In genomic region chr4:14422152-14422551, GRCm38 (mm10) we compare ENCODE assay signal across 16 mouse cellular contexts.
A peak's percentile ranks its signal among the peaks of the same experiment; 100 is the strongest.
DNase-seq lines count a peak whose midpoint lies in the region; TF ChIP-seq lines count a peak whose summit lies in the region.
"Had no signal": no experiment of that assay in that cellular context is flagged by ENCODE, and none has a peak within 500 bp of the region (broad histone marks: within the 10 kb centered on the region; RNA-seq: fewer than 3 reads in every experiment).

No protein-coding gene starts in this region.

- DNase-seq in CH12.LX (ENCODE audit: extremely low read depth) = peak; percentile 37
- DNase-seq in limb, embryonic 10.5 days (ENCODE audit: low spot score) = no peak
- DNase-seq: adrenal gland, adult 2 months; adrenal gland, adult 8-10 months; adrenal gland, postnatal 10 days; adrenal gland, postnatal 14 days; adrenal gland, postnatal 25 days; adrenal gland, postnatal 36 days; B cell, adult 2 months; cerebellum, adult 11 months; cerebellum, adult 11-12 months; cerebellum, adult 18-20 months; cerebellum, adult 2 months; cerebellum, adult 8-10 months had no signal

- no peaks in the 10 kb centered on the region for H3K79me2 ChIP-seq in CH12.LX (replicated peaks; ENCODE audit: control insufficient read depth, extremely low read depth, insufficient read depth, poor library complexity, severe bottlenecking)

- H3K27ac ChIP-seq in CH12.LX (ENCODE audit: insufficient read depth, low read depth) = no peak overlapping the region
- no peak overlapping the region for H3K27ac ChIP-seq in limb, embryonic 10.5 days

- WGBS in limb, embryonic 10.5 days = 87% methylated on average over 4 of the region's 4 CpGs

- H3K36me3 ChIP-seq in CH12.LX (replicated peaks in 1 of 2; ENCODE audit: control insufficient read depth in 1 of 2, insufficient read depth in 1 of 2, low read length in 1 of 2) = no peaks in the 10 kb centered on the region
- no peaks in the 10 kb centered on the region for H3K36me3 ChIP-seq in limb, embryonic 10.5 days
- H3K36me3 ChIP-seq: G1E had no signal

- dilution Hi-C loops in CH12.LX (cut with MboI; ENCODE audit: extremely low pct_ligation_motif_present, extremely low pct_unique_long_range_greater_than_20kb, low sequenced_read_pairs) = no loop called here

- peaks cover 0 to 3% of the 10 kb centered on the region in 2 experiments; a peak in 1 of 4 replicates for H3K4me1 ChIP-seq in CH12.LX (ENCODE audit: control insufficient read depth in 1 of 2, insufficient read depth in 2 of 2)
- no peaks in the 10 kb centered on the region for H3K4me1 ChIP-seq in limb, embryonic 10.5 days

- in situ Hi-C loops in CH12.LX (cut with MboI; ENCODE audit: low pct_ligation_motif_present, low pct_unique_long_range_greater_than_20kb, low sequenced_read_pairs) = no loop called here

- no peak for TF ChIP-seq POLR2A in CH12.LX (IDR thresholded peaks at IDR 0.05; ENCODE audit: low read depth, low read length)

- H3K4me2 ChIP-seq in CH12.LX (ENCODE audit: insufficient read depth, low read depth, poor library complexity, severe bottlenecking) = peak overlapping the region; percentile 21; the same call in 1 of the 2 replicates

- no peak overlapping the region for H3K4me3 ChIP-seq in CH12.LX (replicated peaks in 1 of 3; ENCODE audit: low read depth in 2 of 3, low read length in 2 of 3, poor library complexity in 1 of 3)
- no peak overlapping the region for H3K4me3 ChIP-seq in limb, embryonic 10.5 days

- no peak for TF ChIP-seq RAD21 in CH12.LX (IDR thresholded peaks at IDR 0.05; ENCODE audit: low read depth, low read length)

- H3K9me3 ChIP-seq in CH12.LX (replicated peaks; ENCODE audit: low read length) = no peaks in the 10 kb centered on the region
- H3K9me3 ChIP-seq in limb, embryonic 10.5 days (replicated peaks) = no peaks in the 10 kb centered on the region
- H3K9me3 ChIP-seq: G1E had no signal

- H3K27me3 ChIP-seq in CH12.LX (replicated peaks) = no peaks in the 10 kb centered on the region
- no peaks in the 10 kb centered on the region for H3K27me3 ChIP-seq in limb, embryonic 10.5 days (ENCODE audit: low read depth, poor library complexity, severe bottlenecking)
- H3K27me3 ChIP-seq: Patski had no signal

- H3K9ac ChIP-seq in CH12.LX (ENCODE audit: insufficient read depth, low read depth) = no peak overlapping the region

- TF ChIP-seq CTCF in CH12.LX (conservative IDR thresholded peaks at IDR 0.05 in 1 of 2, IDR thresholded peaks at IDR 0.05 in 1 of 2; ENCODE audit: low read depth in 2 of 2, low read length in 2 of 2) = no peak

- peak; percentile 62; the same call in 1 of the 2 replicates for TF ChIP-seq EP300 in CH12.LX (IDR thresholded peaks at IDR 0.05; ENCODE audit: low read length)

TF ChIP-seq in CH12.LX, 34 proteins besides CTCF, POLR2A, EP300 and RAD21:
- TF ChIP-seq TCF12 (IDR thresholded peaks at IDR 0.05; ENCODE audit: low read depth, low read length) (no peak), SMC3 (IDR thresholded peaks at IDR 0.05; ENCODE audit: low read depth, low read length) (no peak), CHD2 (IDR thresholded peaks at IDR 0.05; ENCODE audit: low read length) (no peak), E2F4 (IDR thresholded peaks at IDR 0.05; ENCODE audit: insufficient replicate concordance, low read depth, low read length) (no peak), MXI1 (IDR thresholded peaks at IDR 0.05; ENCODE audit: low read depth, low read length) (no peak), USF1 (IDR thresholded peaks at IDR 0.05; ENCODE audit: low read depth, low read length) (no peak), MYC (IDR thresholded peaks at IDR 0.05; ENCODE audit: low read depth, low read length) (no peak), ETS1 (conservative IDR thresholded peaks at IDR 0.05; ENCODE audit: low read depth, low read length) (peak; percentile 59; the same call in 1 of the 2 replicates), SIN3A (IDR thresholded peaks at IDR 0.05; ENCODE audit: low read length) (no peak), ZNF384 (IDR thresholded peaks at IDR 0.05; ENCODE audit: low read depth, low read length) (no peak), MAZ (IDR thresholded peaks at IDR 0.05; ENCODE audit: low read depth, low read length) (no peak), IRF4 (IDR thresholded peaks at IDR 0.05; ENCODE audit: low read depth, low read length) (no peak), KAT2A (IDR thresholded peaks at IDR 0.05; ENCODE audit: insufficient replicate concordance, low read length) (no peak), MAFK (IDR thresholded peaks at IDR 0.05; ENCODE audit: insufficient replicate concordance, low read length) (no peak), ZKSCAN1 (IDR thresholded peaks at IDR 0.05; ENCODE audit: borderline replicate concordance, low read depth, low read length) (no peak), MAX (IDR thresholded peaks at IDR 0.05; ENCODE audit: low read length) (no peak), CHD1 (IDR thresholded peaks at IDR 0.05; ENCODE audit: low read depth, low read length) (no peak), UBTF (IDR thresholded peaks at IDR 0.05; ENCODE audit: low read depth, low read length) (no peak), ZMIZ1 (IDR thresholded peaks at IDR 0.05; ENCODE audit: low read depth, low read length) (no peak), ZC3H11A (IDR thresholded peaks at IDR 0.05; ENCODE audit: low read depth, low read length) (no peak), GABPA (IDR thresholded peaks at IDR 0.05; ENCODE audit: insufficient replicate concordance, low read depth, low read length) (no peak), BHLHE40 (IDR thresholded peaks at IDR 0.05; ENCODE audit: low read depth, low read length) (peak; percentile 62), JUN (IDR thresholded peaks at IDR 0.05; ENCODE audit: insufficient read depth, low read depth, low read length) (peak; percentile 18; the same call in 1 of the 2 replicates), USF2 (conservative IDR thresholded peaks at IDR 0.05; ENCODE audit: low read depth, low read length) (no peak), NRF1 (IDR thresholded peaks at IDR 0.05; ENCODE audit: low read depth, low read length) (no peak), NELFE (IDR thresholded peaks at IDR 0.05; ENCODE audit: low read depth, low read length) (no peak)
